Mouse (Mus musculus): ENCODE measurements around the gene Akap6.

The Akap6 gene

DNA sequence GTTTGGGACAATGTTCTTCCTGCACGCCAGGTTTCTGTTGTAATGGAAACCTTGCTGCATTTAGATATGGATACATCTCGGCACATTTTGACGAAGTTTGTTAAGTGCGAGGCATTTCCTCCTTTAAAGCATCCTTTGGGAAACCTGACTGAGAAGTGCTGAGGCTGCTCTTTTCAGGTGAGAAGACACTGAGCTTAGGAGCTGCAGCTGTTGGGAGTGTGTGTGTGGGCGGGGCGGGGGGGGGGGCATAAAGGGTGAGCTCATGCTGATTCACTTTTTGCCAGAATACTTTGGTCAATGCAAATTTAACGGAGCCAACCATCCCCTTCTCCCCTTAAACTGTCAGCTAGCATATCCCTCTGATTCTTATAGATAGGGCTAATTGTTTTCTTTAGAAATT, 81.9 kb downstream of the Akap6 start:
- no peak for DNase-seq (ENCODE audit: low spot score in 2 of 2)

DNA sequence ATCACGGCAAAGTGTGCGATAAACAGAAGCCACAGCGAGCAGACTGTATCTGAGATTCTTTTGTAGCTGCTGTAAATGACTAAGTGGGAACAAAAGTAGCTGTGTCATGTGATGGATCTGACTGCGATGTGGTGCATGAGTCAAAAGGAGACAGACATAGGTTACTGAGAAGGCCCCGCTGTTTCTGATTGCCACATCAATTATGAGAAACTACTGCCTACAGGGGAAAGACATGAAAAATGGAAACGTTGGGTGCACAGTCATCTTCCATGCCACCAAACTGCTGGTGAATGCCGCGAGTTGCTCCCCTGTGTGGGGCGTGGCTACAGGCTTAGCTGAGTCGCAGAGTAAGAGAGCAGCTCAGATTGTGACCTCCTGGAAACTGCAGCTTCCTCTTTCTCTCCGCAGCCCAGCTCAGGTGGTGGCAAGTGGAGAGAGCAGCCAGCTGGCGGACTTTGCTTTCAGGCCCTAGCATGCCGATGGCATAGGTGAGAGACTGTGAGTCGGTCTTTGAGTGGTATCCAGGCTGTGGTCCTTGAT, 83.8 kb downstream of the Akap6 start:
- DNase-seq (ENCODE audit: low spot score in 2 of 2), result peak in 1 of 2 experiments; percentile 27

DNA sequence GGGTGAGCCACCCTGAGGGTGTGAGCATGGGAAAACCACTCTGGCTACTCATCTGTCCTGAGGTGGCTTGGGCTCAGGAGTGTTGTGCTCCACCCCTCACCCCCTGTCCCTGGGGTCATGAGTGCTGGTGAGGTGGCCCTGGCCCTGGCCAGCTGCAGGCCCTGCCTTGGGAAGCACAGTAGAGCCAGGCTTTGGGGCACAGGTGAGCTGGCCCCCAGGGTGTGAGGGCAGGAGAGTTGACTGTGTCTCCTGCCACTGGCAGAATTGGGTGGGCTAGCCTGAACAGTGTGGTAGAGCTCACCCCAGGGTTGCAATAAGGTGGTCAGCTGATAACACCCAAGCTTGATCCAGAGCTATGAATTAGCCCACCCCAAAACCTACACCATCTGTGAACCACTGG, 86.0 kb downstream of the Akap6 start:
- no peak for DNase-seq (ENCODE audit: low spot score in 2 of 2)

DNA sequence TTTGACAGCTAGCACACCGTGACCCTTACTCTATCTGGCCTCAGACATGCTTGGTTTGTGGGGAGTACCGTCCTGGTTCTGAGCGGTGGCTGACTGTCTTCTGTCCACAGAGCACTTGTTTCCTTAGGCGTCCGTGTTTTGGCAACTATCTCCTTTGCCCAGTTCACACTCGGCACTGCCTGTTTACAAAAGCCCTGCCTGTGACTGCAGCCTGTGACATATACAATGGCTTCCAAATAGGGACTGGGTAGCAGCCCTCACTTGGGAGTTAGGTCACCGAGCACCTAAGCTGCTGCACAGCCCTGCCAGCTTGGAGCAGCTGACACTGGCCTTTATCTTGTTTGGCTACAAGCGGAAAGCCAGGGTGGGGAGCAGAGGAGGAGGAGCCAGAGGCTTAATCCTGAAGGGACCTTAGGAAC, 91.2 kb downstream of the Akap6 start:
- no peak for DNase-seq (ENCODE audit: low spot score in 2 of 2)

DNA sequence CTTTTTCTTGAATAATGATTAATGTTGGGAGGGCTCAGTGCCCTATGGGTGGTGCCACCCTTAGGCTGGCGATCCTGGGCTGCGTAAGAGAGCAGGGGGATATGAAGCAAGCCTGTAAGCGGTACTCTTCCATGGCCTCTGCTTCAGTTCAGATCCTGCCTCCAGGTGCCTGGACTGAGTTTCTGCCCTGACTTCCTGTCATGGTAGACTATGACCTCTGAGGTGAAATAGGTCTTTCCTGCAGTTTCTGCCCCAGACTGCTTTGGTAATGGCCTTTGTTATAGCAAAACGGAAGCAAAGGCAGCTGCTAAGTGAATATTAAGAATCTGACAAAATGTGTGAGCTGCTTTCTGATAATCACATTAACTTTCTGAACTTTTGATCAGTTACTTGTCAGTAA, 94.9 kb downstream of the Akap6 start:
- no peak for DNase-seq (ENCODE audit: low spot score in 2 of 2)

DNA sequence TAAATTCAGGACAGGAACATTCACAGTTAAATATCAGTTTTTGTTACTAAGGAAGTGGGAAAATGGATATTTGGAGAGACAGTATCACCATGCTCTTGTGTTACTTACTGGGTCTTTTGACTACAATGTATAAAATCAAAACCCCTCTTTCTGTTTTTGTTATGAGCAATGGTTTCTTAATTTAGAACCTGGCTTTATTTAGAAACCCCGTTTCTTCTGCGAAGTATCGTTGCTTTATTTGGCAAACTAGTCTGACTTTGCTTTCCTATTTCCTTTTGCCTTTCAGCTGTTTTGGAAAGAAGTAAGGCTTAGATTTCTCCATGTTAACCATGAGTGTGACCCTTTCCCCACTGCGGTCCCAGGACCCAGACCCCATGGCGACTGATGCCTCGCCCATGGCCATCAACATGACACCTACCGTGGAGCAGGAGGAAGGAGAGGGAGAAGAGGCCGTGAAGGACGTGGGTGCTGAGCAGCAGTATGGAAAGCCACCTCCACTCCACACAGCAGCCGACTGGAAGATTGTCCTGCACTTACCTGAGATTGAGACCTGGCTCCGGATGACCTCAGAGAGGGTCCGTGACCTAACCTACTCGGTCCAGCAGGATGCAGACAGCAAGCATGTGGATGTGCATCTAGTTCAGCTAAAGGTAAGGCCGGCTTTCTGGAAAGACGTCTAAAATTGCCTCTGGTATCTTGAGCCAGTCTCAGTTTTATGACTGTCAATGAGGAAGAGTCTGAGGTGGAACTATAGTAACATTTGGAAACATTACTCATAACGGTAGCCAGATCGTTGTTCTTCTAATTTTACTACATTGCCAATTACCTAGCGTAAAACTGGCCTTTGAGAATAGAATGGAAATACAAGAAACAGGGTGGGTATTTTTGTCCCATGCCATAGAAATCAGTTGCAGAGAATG, 96.6 kb downstream of the Akap6 start:
- no peak for DNase-seq (ENCODE audit: low spot score in 2 of 2)

DNA sequence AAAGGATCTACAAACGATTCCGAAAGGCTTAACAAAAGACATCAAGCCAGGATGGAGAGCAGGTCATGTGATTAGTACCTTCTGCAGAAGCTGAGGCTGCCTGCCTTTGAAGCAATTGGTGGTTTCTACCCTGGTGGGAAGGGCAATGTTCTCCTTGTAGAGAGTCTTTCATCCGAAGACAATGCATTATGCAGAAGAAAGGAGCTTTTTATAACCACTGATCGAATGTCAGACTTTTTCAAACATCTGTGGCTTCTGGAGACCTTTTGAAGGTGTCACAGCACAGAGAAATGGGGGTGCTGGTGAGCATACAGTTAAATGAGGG, 97.2 kb downstream of the Akap6 start:
- DNase-seq (ENCODE audit: low spot score in 2 of 2), result no peak

DNA sequence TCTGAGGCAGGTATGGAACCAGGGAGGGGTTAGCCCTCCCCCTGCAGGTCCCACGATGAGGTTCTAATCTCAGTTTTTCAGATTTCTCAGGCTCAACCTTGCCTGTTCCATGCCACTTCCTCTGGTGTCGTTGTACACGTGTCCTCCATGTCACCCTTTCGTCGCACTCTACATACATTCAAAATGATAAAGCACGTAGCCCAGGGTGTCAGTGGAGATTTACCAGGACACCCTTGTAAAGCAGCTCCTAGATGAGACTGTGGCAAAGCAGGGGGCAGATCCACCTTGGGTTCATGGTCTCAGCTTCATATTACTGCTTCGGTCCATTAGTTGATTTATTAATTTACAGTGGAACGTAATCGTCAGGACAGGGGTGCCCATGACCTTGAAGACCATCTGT, 100.5 kb downstream of the Akap6 start:
- DNase-seq (ENCODE audit: low spot score in 2 of 2), result no peak

DNA sequence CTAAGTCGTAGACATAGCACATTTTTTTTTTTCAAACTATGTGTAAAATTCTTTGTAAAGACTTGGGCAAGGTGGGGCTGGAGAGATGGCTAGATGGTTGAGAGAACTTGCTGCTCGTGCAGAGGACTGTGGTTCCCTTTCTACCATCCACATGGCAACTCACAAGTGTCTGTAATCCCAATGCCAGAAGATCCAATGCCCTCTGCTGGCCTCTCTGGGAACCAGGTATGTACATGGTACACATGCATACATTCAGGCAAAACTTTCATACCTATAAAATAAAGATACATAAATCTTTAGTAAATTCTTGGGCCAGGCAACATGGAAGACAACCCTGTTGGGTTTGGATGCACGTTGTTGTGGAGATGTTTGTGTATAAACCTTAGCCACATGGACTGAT, 107.1 kb downstream of the Akap6 start:
- no peak for DNase-seq (ENCODE audit: low spot score in 2 of 2)

DNA sequence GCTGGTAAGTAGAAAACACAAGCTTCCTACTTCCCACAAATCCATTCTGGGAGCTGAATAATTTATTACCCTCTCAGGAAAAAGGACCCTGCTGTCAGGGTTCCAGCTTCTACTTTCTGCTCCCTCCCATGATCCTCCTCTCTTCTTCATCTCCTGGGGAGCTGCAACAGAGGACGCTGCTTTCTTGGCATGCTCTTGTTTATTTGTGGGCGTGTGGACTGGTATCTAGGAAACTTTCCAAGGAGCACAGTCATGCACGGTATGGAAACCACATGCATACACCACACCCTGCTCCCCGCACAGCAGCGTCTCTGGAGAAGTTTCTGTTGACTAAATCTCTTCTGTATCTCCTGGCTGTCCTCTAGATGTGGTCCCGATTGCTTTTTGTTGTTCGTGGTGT, 119.4 kb downstream of the Akap6 start:
- DNase-seq (ENCODE audit: low spot score in 2 of 2), result no peak

DNA sequence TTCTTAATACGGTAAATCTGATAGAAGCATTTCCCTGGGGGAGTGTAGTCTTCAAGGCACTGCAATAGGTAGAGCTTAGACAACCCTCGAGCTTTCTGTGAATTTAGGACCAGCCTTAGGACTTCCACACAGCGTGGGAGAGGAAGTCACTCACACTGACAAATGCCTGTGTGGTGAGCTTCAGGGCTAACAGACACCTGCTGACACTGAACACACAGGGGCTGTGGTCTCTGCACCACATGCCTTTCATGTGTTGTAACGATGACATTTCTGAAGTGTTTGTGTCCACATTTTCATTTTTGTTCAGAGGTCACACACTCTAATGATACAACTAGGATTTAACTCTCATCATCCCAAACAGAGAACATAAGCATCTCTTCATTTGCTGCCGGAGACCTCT, 125.6 kb downstream of the Akap6 start:
- DNase-seq (ENCODE audit: low spot score in 2 of 2), result no peak

DNA sequence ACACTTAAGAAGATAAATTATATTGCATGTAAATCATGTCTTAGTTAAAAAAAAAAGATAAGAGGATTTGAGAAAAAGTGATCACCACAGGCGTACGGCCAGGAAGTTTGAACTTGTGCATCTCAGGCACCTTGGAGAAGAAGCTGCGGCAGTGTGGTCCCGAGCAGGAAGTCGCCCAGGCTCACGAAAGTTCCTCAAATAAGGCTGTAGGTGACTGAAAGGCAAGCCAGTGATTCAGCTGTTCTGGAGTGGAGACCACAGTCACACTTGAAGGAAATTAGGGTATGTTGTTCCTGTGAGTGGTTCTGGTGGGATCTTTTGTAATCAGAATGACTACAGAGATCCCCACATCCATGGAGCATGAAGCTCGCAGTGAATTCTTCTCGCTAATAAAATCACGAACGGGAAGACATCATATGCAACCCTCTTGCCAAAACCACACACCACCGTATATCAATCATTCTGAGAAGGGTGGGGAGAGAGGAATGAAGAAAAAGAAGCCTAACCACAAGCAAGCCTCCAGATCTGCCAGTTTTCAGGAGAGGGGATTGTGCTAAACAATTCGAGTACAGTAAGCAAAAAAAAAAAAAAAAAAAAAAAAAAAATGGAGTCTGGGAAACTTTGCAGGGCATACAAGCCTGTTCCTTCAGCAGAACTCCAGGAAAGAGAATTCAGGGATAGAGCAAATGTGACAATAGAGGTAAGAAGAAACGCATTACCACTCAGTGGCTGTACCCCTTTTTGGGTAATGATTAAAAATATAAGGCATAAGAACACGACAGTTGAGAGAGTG, 130.0 kb downstream of the Akap6 start:
- DNase-seq (ENCODE audit: low spot score in 2 of 2), result no peak

DNA sequence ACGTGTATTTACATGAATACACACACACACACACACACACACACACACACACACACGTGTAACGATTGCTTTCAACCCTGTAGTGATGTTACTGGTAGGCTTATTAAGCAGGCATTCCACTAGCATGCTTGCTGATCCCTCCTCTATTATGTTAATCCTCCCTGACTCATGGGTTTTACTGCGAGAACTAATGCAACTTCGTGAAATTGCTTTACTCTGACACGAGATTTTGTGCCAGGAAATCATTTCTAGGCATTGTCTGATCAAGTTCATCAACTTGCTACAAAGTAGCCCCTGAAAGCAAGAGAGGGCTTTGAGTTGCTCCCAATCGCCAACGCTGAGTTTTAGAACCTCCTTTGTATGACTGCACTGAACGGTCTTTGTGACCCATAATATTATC, 132.6 kb downstream of the Akap6 start:
- no peak for DNase-seq (ENCODE audit: low spot score in 2 of 2)

DNA sequence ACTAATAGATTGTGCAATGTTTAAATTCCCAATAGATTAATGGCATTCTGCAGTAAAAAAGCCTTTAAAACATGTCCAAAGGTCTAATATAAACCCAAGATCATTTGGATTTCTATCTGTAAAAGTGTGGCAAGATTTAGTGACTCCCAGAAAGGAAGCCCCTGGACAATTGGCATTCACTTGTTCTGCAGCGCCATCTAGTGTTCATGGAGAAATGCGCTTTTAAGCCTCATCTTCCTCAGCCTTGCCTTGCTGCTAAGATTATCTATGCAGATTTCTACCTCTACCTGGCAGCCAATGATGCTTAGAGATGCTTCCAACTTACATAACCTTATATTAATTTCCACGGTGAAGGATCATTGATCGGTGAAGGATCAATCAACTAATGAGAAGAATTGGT, 133.0 kb downstream of the Akap6 start:
- DNase-seq (ENCODE audit: low spot score in 2 of 2), result peak in 1 of 2 experiments; percentile 68

DNA sequence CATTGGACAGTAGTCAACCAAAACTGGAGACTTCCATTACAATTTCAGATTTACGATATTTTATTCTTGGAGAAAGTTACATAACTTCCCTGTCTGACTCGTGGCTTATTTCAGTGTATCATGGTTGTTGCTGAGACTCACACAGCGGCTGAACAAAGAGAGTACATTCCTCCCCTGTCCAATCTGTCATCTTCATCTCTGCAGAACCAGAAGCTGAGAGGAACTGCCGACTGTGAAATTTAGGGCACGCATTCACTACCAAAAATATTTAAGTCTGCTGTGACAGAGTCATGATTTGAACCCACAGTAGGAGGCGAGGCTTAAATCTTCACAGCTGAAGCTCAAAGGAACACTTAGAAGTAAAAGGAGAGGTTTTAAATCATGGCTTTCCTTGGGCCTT, 134.0 kb downstream of the Akap6 start:
- no peak for DNase-seq (ENCODE audit: low spot score in 2 of 2)

DNA sequence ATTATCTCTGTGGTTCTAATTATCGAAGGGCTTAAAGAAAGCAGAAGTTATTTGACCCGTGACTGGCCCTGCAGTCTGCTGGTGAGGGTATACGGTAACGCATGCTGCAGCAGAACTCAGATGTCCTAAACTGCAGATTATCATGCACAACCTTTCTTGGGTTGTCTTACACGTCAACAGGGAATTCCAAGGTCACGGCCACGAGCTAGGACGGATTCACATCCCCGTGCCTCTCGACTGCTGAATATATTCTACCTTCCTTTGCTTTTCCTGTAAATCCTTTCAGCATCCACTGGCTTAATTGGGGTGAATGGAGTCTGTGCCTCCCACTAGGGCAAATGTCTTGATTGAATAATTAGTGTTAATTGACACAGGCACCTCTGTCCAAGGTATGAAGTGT, 134.9 kb downstream of the Akap6 start:
- DNase-seq (ENCODE audit: low spot score in 2 of 2), result no peak

DNA sequence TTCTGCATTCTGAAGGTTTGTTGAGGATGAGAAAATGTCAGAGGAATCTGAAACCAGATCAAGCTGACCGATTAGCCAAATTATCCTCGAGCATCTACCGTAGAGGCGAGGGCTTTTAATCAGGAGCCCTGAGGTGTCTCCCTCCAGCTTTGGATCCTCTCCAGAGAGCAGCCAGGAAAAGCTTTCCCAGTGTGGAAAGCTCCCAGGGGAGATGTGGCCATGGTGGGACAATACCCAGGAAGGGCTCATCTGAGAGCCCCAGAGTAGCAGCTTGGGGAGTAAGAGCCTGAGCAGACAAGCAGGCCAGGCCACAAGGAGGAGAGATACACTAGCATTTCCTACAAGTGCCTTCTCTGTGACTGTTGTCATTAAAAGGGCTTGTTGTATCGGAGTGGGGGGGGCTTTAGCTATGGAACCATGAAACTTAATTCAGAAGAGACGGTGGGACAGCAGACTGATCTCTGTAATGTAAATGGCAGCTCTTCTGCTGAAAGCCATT, 135.6 kb downstream of the Akap6 start:
- no peak for DNase-seq (ENCODE audit: low spot score in 2 of 2)

DNA sequence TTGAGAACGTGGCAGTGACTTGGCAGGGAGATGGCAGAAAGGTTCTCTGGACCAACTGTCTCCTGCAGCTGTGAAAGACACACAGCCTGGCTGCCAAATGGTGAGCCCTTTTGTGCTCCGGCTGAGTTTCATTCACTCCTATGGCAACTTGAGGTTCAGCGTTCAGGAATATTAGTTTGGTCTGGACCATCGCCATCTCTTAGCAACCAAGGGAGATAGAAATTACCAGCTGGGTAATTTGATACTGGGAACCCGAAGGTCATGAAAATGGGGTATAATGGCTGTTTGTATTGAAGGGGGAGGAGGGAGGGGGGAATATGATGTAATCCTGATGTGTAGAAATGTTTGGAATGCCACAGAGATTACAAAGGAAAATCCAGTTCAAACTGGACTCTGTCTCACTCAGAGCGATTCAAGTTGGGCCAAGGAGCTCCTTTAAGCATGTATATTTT, 136.1 kb downstream of the Akap6 start:
- no peak for DNase-seq (ENCODE audit: low spot score in 2 of 2)

DNA sequence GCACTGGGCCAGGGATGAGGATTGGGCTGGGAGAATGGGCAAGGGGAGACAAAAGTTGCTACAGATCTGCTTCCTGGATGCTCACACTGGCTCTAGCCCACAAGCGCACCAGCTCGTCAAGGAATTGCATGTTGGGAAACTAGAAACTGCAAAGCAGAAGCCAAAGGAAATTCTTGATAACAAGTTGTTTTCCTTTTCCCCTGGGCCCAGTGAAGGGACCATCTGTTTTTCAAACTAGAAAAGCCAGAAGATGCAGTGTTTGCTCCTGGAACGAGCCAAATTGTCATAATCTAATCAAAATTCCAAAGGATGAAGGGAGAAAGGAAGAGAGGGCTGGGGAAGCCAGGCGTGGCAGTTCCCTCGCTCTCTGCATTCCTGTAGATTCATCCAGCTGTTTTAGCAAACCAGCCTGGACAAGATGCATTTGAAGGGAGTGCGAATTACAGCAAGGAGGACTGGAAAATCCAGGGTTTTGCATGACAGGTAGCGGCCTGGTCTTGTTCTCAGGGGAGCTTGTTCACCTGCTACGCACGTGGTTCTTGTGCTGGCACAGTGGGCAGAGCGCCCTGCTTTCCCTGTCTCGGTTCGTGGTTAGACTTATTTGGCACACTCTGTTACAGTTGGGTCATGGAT, 136.8 kb downstream of the Akap6 start:
- no peak for DNase-seq (ENCODE audit: low spot score in 2 of 2)

DNA sequence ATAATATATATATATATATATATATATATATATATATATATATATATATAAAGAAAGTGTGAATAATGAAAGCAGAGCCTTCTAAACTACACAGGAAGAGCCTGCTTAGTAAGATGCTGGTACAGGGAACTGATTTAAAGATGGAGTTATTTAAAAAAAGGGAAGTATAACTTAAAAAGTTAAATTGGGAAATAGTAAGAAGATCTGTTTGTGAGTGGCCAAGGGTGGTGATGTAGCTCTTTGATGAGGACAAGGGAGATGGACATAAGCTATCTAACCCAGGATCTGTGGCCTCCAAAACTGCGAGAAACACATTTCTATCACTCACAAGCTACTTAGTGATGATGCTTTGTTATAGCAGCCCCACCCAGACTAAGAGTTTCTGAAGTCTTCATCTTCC, 146.8 kb downstream of the Akap6 start:
- DNase-seq (ENCODE audit: low spot score in 2 of 2), result no peak

DNA sequence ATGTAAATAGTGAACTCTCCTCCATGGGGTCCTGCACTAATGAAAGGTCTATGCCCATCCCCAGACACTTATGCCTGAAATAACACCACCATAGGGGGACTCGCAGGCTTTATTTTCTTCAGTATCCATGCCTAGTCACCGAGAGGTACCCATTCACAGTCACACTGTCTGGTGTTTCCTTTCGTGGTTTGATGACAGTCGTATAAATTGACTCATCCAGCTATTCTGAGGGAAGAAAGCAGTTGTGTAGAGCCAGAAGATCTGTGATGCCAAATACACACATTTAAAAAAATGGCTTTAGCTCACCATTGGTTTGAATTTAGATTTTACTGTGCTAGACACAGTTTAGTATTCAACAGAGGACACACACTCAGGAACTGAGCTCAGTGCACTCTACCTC, 147.8 kb downstream of the Akap6 start:
- no peak for DNase-seq (ENCODE audit: low spot score in 2 of 2)

DNA sequence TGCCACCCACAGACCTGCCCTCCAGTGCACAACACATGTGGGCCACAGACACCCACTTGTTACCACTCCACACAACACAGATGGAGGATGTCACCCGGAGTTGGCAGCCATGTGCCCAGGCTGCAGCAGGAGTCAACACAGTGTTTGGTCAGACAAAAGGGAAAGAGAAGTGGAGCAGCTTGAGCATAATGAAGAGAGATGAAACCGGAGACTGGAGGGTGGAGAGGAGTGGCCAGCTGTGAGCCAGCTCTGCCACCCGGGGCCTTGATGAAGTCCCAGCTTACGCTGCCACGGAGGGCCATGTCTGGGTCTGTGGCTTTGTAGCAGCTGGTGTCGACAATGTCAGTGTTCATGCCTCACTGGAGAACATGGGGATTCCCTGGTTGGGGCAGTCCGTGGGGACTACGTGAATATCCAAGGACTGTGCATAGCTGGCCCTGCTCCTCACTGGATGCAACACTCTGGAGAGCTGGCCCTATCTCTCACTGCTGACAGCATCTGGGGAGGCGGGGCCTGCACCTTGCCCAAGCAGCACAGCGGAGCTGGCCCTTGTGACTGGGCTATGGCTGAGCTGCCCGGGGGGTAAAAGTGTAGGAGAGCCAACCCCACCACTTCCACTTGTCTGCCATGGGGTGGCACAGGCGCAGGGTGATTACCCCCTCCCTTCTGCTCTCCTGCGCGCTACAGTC, 148.8 kb downstream of the Akap6 start:
- DNase-seq (ENCODE audit: low spot score in 2 of 2), result no peak

Data from frontal cortex, postnatal 10 days (tissue).